Mouse (Mus musculus) heart, embryonic 12.5 days (tissue): ENCODE measurements at regions not wholly inside any gene's neighbourhood (a gene's known extent, or its start where the extent isn't known, plus 50 kb on each side); places are given as distances from the start of the nearest gene placed in this dataset.

Experiments
- ATAC-seq: fragments of 200-750 bp; cut with Nextera tagmentation; 2 replicates; pipeline ENCODE4 v1.8.0; 2017; ENCODE audit warnings: moderate TSS enrichment, moderate library complexity; ENCODE audit not compliant: insufficient number of reproducible peaks, low FRiP score
- H3K27ac ChIP-seq: fragments of 300-500 bp; sonication (generic); 2 replicates; pipeline ENCODE4 v1.5.1; 2016; ENCODE audit warnings: mild to moderate bottlenecking, moderate library complexity; ENCODE audit not compliant: poor library complexity, severe bottlenecking
- H3K27me3 ChIP-seq: fragments of 300-500 bp; sonication (generic); replicated peaks from 2 replicates; pipeline ENCODE4 v1.6.1; 2016; ENCODE audit warnings: mild to moderate bottlenecking, moderate library complexity
- H3K36me3 ChIP-seq: fragments of 300-500 bp; sonication (generic); 2 replicates; pipeline ENCODE4 v1.6.1; 2016; ENCODE audit warnings: mild to moderate bottlenecking, moderate library complexity
- H3K4me1 ChIP-seq: fragments of 300-500 bp; sonication (generic); replicated peaks from 2 replicates; pipeline ENCODE4 v1.6.1; 2016; ENCODE audit warnings: mild to moderate bottlenecking
- H3K4me2 ChIP-seq: fragments of 300-500 bp; sonication (generic); 2 replicates; pipeline ENCODE4 v1.6.1; 2016; ENCODE audit warnings: mild to moderate bottlenecking, moderate library complexity
- H3K4me3 ChIP-seq: fragments of 300-500 bp; sonication (generic); 2 replicates; pipeline ENCODE4 v1.5.1; 2016; ENCODE audit warnings: mild to moderate bottlenecking
- H3K9ac ChIP-seq: fragments of 300-500 bp; sonication (generic); 2 replicates; pipeline ENCODE4 v1.6.1; 2016; ENCODE audit warnings: mild to moderate bottlenecking, moderate library complexity
- H3K9me3 ChIP-seq: fragments of 300-500 bp; sonication (generic); replicated peaks from 2 replicates; pipeline ENCODE4 v1.6.1; 2016; ENCODE audit warnings: mild to moderate bottlenecking, moderate library complexity
- WGBS: fragments of 180-500 bp; shearing (Covaris S2); methylation state at CpG from one replicate; pipeline ENCODE4 v1.1.7; 2016; 5-methylcytosine and 5-hydroxymethylcytosine counted together

DNA sequence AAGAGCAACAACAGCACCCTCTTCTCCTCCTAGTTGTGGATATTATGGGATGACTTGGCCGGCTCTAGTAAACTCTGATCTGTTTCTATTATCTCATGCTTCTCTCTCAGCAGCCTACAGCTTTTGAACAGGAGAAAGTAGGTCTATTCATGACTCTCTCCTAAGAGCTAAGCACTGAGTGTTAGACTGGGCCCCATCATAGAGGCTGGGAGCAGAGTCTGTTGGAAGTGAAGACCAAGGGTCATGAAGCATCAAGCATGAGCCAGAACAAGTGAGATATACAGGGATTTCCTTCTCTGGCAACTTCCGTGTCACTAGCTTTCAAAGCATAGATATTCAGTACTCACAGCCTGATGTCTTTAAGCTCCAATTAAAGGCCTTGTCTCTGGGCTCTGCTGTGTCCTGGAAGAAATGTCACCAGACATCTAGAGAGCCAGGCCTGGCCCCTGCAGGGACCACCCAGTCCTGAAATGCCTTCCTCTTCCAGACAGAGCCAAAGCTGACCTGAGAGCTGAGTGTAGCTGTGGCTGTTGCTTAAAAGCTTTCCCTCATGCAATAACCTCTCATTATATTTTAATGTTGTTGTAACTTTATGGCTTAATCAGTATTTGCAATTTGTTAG is 386.4 kb upstream of the Zfp703 start:
- ATAC-seq, result no peak

DNA sequence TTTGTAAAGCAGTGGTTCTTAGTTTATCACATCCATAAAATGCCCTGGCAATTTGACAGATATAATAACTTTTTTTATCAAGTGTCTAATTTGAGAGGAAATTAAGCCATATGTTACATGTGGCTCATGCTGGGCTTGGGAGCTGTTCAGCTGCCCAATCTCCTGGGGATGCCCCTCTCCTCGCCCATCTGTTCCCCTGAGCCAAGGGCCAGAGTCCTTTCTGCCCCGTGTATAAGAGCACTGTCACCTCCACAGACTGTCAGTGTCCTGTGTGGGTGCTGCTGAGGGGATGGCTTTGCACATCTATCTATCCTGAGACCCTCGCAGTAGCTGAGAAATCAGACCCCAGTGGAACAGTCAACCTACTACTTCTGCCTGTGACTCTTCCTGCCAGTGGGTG is 385.9 kb upstream of the Zfp703 start:
- WGBS, result 66% methylated on average over 3 of the region's 3 CpGs
- ATAC-seq, result no peak
- H3K9me3 ChIP-seq, result no peaks in the 10 kb centered on the region
- H3K4me3 ChIP-seq, result no peak overlapping the region
- no peaks in the 10 kb centered on the region for H3K27me3 ChIP-seq
- H3K9ac ChIP-seq, result no peak overlapping the region
- H3K4me1 ChIP-seq, result no peaks in the 10 kb centered on the region
- no peak overlapping the region for H3K4me2 ChIP-seq
- H3K27ac ChIP-seq, result no peak overlapping the region
- no peaks in the 10 kb centered on the region for H3K36me3 ChIP-seq

More for the DNA sequence above, 386.4 kb upstream of the Zfp703 start:
- no peak overlapping the region for H3K4me3 ChIP-seq
- no peak overlapping the region for H3K9ac ChIP-seq
- no peak overlapping the region for H3K4me2 ChIP-seq
- H3K4me1 ChIP-seq, result no peaks in the 10 kb centered on the region
- 70% methylated on average over 2 of the region's 2 CpGs for WGBS
- H3K27me3 ChIP-seq, result no peaks in the 10 kb centered on the region
- no peaks in the 10 kb centered on the region for H3K36me3 ChIP-seq
- H3K9me3 ChIP-seq, result no peaks in the 10 kb centered on the region
- no peak overlapping the region for H3K27ac ChIP-seq

DNA sequence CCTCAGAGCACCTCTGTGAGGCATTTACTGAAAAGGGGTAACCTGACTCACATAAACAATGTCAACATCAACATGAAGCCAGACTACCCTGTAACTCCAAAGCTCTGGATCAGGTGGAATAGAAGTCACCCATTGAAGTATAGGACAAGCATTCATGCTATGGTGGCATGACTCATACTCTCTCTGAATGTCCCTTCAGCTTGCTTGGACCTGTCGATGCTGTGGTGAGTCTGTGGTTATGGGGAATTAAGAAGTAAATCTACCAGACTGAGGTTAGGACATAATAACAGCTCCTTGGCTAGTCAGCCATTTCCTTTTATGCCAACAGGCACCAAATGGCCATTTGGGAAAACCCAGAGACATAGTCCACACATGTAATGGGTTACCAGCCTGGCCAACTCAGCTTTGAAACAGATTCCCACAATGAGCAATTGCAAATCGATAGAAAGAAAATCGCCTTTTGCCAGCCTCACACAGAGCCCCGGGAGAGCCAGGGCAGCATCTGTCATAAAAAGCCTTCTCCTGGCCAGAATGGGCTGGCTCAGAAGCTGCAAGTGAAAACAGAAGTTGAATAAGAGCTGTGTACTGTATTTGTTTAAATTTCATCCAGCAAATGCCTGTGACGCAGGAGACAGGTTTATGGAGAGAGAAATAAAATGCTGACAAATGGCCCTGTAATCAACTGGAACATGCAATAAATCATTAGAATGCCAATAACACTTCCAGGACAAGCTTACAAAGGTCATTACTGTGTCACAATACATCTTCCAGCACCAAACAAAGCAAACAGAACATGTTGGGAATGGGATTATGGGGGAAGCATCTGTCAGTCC is 383.4 kb upstream of the Zfp703 start:
- H3K27ac ChIP-seq, result no peak overlapping the region
- no peak for ATAC-seq
- H3K9ac ChIP-seq, result no peak overlapping the region
- no peaks in the 10 kb centered on the region for H3K36me3 ChIP-seq
- no peak overlapping the region for H3K4me3 ChIP-seq
- no peaks in the 10 kb centered on the region for H3K4me1 ChIP-seq
- 76% methylated on average over 5 of the region's 5 CpGs for WGBS
- no peaks in the 10 kb centered on the region for H3K27me3 ChIP-seq
- no peaks in the 10 kb centered on the region for H3K9me3 ChIP-seq
- no peak overlapping the region for H3K4me2 ChIP-seq

DNA sequence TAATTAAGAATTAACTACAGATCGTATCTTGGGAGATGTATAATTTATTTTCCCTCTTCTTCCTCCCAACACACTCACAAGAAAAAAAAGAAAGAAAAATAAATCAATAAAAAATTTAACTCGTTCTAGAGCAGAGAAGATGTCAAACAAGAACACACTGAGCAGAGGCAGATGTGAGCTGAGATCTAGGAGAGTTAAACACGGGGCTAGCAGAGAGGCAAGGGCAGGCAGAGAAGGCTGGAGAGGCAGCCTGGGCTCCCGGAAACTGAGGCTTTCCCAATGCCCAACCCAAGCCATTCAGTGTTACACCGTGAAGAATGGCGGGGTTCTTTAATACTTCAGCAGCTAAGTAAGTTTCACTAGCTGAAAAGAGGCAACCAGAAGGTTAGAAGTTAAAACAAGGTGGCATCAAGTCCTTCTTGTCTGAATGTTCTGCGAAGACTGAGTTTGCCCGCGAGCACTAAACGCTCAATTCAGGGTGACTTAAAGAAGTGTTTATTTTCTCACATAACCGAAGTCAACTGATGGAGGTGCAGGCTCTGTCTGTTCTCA is 382.7 kb upstream of the Zfp703 start:
- no peak overlapping the region for H3K27ac ChIP-seq
- no peak overlapping the region for H3K4me2 ChIP-seq
- no peaks in the 10 kb centered on the region for H3K27me3 ChIP-seq
- ATAC-seq, result no peak
- H3K4me3 ChIP-seq, result no peak overlapping the region
- no peaks in the 10 kb centered on the region for H3K36me3 ChIP-seq
- no peaks in the 10 kb centered on the region for H3K9me3 ChIP-seq
- H3K9ac ChIP-seq, result no peak overlapping the region
- H3K4me1 ChIP-seq, result no peaks in the 10 kb centered on the region
- WGBS, result 74% methylated on average over 11 of the region's 11 CpGs

- H3K27ac ChIP-seq, result no peak overlapping the region
- no peak overlapping the region for H3K4me2 ChIP-seq
- H3K9ac ChIP-seq, result no peak overlapping the region
- no peaks in the 10 kb centered on the region for H3K27me3 ChIP-seq
- H3K9me3 ChIP-seq, result no peaks in the 10 kb centered on the region
- H3K36me3 ChIP-seq, result no peaks in the 10 kb centered on the region
- WGBS, result 81% methylated on average over 13 of the region's 13 CpGs
- no peak overlapping the region for H3K4me3 ChIP-seq
- ATAC-seq, result no peak
- no peaks in the 10 kb centered on the region for H3K4me1 ChIP-seq
These were observed 381.6 kb upstream of the Zfp703 start for GRCm38 (mm10) chr8:26595431-26596018.

GRCm38 (mm10) chr8:26596665-26597362 is 380.3 kb upstream of the Zfp703 start:
- H3K4me3 ChIP-seq, result no peak overlapping the region
- H3K4me1 ChIP-seq, result peaks cover under 1% of the 10 kb centered on the region; the same call in 1 of the 2 replicates
- no peaks in the 10 kb centered on the region for H3K27me3 ChIP-seq
- no peak overlapping the region for H3K27ac ChIP-seq
- no peak overlapping the region for H3K4me2 ChIP-seq
- H3K9me3 ChIP-seq, result no peaks in the 10 kb centered on the region
- no peak overlapping the region for H3K9ac ChIP-seq
- WGBS, result 59% methylated on average over 7 of the region's 7 CpGs
- H3K36me3 ChIP-seq, result no peaks in the 10 kb centered on the region
- ATAC-seq, result no peak

GRCm38 (mm10) chr8:26598520-26598919 is 378.6 kb upstream of the Zfp703 start:
- WGBS, result 73% methylated on average over 8 of the region's 8 CpGs
- H3K27me3 ChIP-seq, result no peaks in the 10 kb centered on the region
- no peaks in the 10 kb centered on the region for H3K36me3 ChIP-seq
- no peak overlapping the region for H3K4me3 ChIP-seq
- H3K4me1 ChIP-seq, result peaks cover 6% of the 10 kb centered on the region; the same call in 1 of the 2 replicates
- H3K4me2 ChIP-seq, result no peak overlapping the region
- no peak overlapping the region for H3K9ac ChIP-seq
- no peaks in the 10 kb centered on the region for H3K9me3 ChIP-seq
- no peak overlapping the region for H3K27ac ChIP-seq
- ATAC-seq, result no peak

DNA sequence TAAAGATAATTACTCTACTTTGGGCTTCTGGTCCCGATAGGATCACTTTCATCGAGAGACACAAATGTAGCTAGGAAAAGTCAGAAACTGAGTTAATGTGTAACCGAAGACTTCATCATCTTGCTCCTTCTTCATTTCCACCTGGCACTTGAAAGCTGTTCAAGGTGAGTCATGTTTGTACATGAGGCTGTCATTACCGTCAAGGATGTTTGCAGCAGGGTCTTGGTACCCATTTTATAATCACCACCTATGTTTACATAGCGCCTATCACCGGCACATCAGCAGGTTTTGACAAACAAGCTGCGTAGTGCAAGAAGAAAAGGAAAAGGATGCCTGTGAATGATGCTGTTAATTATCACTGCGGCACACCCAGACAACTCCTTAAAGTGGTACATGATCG is 377.0 kb upstream of the Zfp703 start:
- H3K9ac ChIP-seq, result no peak overlapping the region
- H3K36me3 ChIP-seq, result no peaks in the 10 kb centered on the region
- H3K27ac ChIP-seq, result no peak overlapping the region
- H3K9me3 ChIP-seq, result no peaks in the 10 kb centered on the region
- H3K27me3 ChIP-seq, result no peaks in the 10 kb centered on the region
- no peak overlapping the region for H3K4me3 ChIP-seq
- no peak overlapping the region for H3K4me2 ChIP-seq
- 83% methylated on average over 9 of the region's 9 CpGs for WGBS
- peaks cover 6% of the 10 kb centered on the region; the same call in 1 of the 2 replicates for H3K4me1 ChIP-seq
- no peak for ATAC-seq

DNA sequence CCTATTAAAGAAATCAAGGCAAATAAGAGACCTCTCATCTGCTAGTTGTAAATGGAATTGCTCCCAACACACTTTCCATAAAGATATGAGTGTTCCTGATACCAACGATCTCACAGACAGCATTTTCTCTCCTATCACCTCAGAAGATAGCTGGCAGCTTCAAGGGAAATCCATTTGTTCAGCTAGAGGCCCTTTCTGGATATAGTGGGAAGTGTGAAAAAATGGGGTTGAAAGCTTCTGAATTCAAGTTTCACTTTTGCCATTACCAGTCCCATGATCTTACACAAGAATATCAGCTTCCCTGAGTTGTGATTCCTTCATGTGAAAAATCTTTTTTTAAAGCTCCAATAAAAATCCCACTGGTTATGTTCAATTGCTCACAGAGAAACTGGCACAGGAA is 369.1 kb upstream of the Zfp703 start:
- Histone ChIP-seq H3K27me3 (no peaks in the 10 kb centered on the region), H3K9ac (no peak overlapping the region), H3K4me3 (no peak overlapping the region), H3K27ac (no peak overlapping the region), H3K36me3 (no peaks in the 10 kb centered on the region), H3K9me3 (peaks cover 8% of the 10 kb centered on the region), H3K4me2 (no peak overlapping the region), H3K4me1 (no peaks in the 10 kb centered on the region)
- 41% methylated on average over 1 of the region's 1 CpGs for WGBS
- ATAC-seq, result no peak

GRCm38 (mm10) chr8:26608588-26608987 is 368.5 kb upstream of the Zfp703 start:
- no peaks in the 10 kb centered on the region for H3K27me3 ChIP-seq
- no peak overlapping the region for H3K4me2 ChIP-seq
- WGBS, result 56% methylated on average over 3 of the region's 3 CpGs
- no peak overlapping the region for H3K27ac ChIP-seq
- H3K36me3 ChIP-seq, result no peaks in the 10 kb centered on the region
- no peak overlapping the region for H3K4me3 ChIP-seq
- H3K4me1 ChIP-seq, result no peaks in the 10 kb centered on the region
- H3K9me3 ChIP-seq, result peaks cover 8% of the 10 kb centered on the region
- H3K9ac ChIP-seq, result no peak overlapping the region
- ATAC-seq, result no peak

- Histone ChIP-seq H3K4me1 (no peaks in the 10 kb centered on the region), H3K4me2 (no peak overlapping the region), H3K9ac (no peak overlapping the region), H3K4me3 (no peak overlapping the region), H3K9me3 (peaks cover 8% of the 10 kb centered on the region; the same call in 1 of the 2 replicates), H3K36me3 (no peaks in the 10 kb centered on the region), H3K27ac (no peak overlapping the region), H3K27me3 (no peaks in the 10 kb centered on the region)
- no peak for ATAC-seq
These were observed 365.0 kb upstream of the Zfp703 start for GRCm38 (mm10) chr8:26612153-26612552.
